Mouse (Mus musculus): Measurements from ENCODE around the gene Tbx20. TPM values are rescaled to one million over a fixed set of nuclear protein-coding genes. Genes with fewer than 3 reads are reported as not detected.

Gene Tbx20
- polyA plus RNA-seq, 1 experiment from 2014 or later = 4.5 TPM

DNA sequence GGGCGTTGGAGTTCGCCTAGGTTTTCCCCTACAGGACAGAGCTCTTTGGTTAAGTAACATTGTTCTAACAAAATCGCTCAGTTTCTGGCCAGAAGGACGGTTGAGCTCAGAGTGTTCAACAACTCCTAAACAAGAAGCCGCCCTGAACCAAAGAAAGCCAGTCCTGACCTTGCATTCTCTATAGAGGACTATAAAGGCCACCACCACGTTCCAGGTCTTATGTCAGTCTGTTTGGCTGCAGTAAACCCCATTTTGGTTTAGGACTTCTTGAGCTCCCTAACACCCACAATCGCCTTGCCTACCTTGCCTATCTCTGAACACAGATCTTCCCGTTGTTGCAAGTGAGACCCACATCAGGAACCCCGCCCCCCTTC lies 77.7 kb downstream of the Tbx20 start:
- no peak overlapping the region for H3K27ac ChIP-seq (ENCODE audit: low read length)
- peak overlapping the region; percentile 43 for H3K4me3 ChIP-seq (ENCODE audit: low read length)
- H3K4me2 ChIP-seq (ENCODE audit: low read depth, low read length) = peak overlapping the region; percentile 77
- H3K9me3 ChIP-seq (ENCODE audit: control insufficient read depth, low read length) = no peaks in the 10 kb centered on the region
- ATAC-seq (ENCODE audit: low read depth) = no peak
- no peaks in the 10 kb centered on the region for H3K36me3 ChIP-seq (ENCODE audit: control insufficient read depth, insufficient read depth, low read length)
- peaks cover 6% of the 10 kb centered on the region for H3K4me1 ChIP-seq (replicated peaks; ENCODE audit: control insufficient read depth, insufficient read depth, low read length)
- 12% methylated on average over 9 of the region's 9 CpGs for WGBS
- no peak overlapping the region for H3K9ac ChIP-seq (ENCODE audit: low read length)
- peaks cover 3% of the 10 kb centered on the region; the same call in 1 of the 2 replicates for H3K27me3 ChIP-seq (ENCODE audit: control insufficient read depth, insufficient read depth, low read depth, low read length)

DNA sequence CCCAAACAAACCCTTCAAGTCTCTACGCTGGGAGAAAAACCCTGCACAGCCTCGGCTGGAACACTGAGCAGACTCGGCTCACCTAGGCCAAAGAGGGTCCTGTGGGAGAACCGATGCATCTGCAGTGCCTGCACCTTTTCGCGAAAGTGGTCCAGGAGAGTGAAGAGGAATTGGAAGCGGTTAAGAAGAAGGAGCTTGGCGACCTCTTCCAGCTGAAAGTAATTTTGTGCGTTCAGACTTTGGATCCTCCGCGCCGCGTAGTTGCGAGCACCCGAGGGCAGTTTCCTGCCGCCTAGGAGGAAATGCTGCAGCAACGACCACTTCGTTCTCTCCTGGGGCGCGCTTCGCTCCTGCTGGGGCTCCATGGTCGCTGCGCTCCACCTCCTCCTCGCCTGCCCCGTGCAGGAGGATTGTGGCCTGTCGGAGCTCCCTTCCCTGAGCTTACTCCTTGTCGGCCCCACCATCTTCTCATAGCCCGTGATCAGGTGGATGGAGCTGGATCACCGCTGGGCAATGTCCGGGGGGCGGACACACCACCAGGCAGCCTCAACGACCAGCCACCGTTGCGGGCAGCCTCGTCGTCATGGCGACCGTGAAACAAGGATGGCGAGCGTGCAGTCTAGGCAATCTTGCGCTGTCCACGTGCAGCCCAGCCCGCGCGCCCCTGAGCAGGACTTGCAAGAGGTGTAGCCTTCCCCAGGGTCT lies 78.3 kb downstream of the Tbx20 start, which contains the start of gene Dpy19l2:
Dpy19l2 (minus strand) TSS at position 594 of the 705 bp plus-strand sequence.
- no peak within 1 kb of the TSS for H3K27ac ChIP-seq (ENCODE audit: low read length)
- under 1% methylated on average over 45 of the region's 45 CpGs for WGBS
- no peaks in the 10 kb centered on the region for H3K9me3 ChIP-seq (ENCODE audit: control insufficient read depth, low read length)
- H3K4me2 ChIP-seq (ENCODE audit: low read depth, low read length) = peak within 1 kb of the TSS; percentile 77
- H3K4me1 ChIP-seq (replicated peaks; ENCODE audit: control insufficient read depth, insufficient read depth, low read length) = peaks cover 6% of the 10 kb centered on the region
- peaks cover 3% of the 10 kb centered on the region; the same call in 1 of the 2 replicates for H3K27me3 ChIP-seq (ENCODE audit: control insufficient read depth, insufficient read depth, low read depth, low read length)
- no peaks in the 10 kb centered on the region for H3K36me3 ChIP-seq (ENCODE audit: control insufficient read depth, insufficient read depth, low read length)
- ATAC-seq (ENCODE audit: low read depth) = peak; percentile 71
- peak within 1 kb of the TSS; percentile 43 for H3K4me3 ChIP-seq (ENCODE audit: low read length)
- peak within 1 kb of the TSS; percentile 0 for H3K9ac ChIP-seq (ENCODE audit: low read length)

Other genes with a start within 250 kb of the Tbx20 start
- gene Cypt4, start 149.1 kb downstream of the Tbx20 start, polyA plus RNA-seq (2015; fragmentation: Nextera tagmentation; extraction: Ambion mirVana) = not detected in 2 replicates
- 0.50 and 0.75 TPM in 2 replicates for gene Dpy19l2, start 78.0 kb downstream of the Tbx20 start, polyA plus RNA-seq (2015; fragmentation: Nextera tagmentation; extraction: Ambion mirVana)